Mouse (Mus musculus): ENCODE data around the gene Ppp1r13l. TPM values are rescaled to one million over a fixed set of nuclear protein-coding genes. Genes with fewer than 3 reads are reported as not detected.
A peak's percentile ranks its signal among the peaks of the same experiment; 100 is the strongest.

Gene Ppp1r13l
- 15.2 and 15.4 TPM in 2 replicates for polyA plus RNA-seq (2014; fragmentation: Nextera tagmentation; extraction: Ambion mirVana)

DNA sequence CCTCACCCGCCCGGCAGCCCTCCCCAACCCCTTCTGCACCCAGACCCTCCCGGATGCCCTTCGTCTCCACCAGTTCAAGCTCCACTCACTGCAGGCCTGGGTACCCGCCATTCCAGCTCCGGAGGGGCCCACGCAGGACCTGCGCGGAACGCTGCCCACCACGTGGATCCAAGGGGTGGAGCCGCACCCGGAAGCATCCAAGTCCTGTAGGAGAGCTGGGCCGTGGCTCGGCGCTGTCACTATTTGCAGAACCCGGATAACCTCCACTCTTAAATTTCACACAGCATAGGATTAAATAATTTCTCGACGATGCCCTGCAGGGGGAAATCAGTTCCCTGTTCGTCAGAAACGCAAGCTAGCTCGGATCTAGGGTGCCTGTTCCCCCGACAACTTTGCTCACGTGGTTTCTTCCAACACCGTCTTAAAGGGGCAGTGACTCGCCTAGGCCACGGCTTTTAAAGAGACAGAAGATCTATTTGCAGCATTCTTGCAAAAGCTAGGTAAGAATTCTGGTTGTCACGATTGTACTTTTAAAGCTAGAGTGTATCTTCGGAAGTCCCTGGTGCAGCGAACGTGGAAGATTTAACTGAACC is at the start of gene Ppp1r13l, which contains the start of gene Cd3eap:
Gene Ppp1r13l (plus strand): TSS at position 451 of the 593 bp plus-strand sequence.
Gene Cd3eap (minus strand): TSS at position 185 of the 593 bp plus-strand sequence.
- WGBS = 1% methylated on average over 31 of the region's 31 CpGs
- peak within 1 kb of the TSS; percentile 80 for H3K4me2 ChIP-seq (ENCODE audit: low read length)
- peaks cover 33% of the 10 kb centered on the region for H3K36me3 ChIP-seq (ENCODE audit: control insufficient read depth, insufficient read depth, low read length)
- H3K27ac ChIP-seq (replicated peaks in 1 of 2; ENCODE audit: control insufficient read depth in 1 of 2, insufficient read depth in 1 of 2, low read depth in 2 of 2, low read length in 2 of 2) = peak within 1 kb of the TSS; percentile 55 to 92
- no peaks in the 10 kb centered on the region for H3K27me3 ChIP-seq (ENCODE audit: control insufficient read depth, insufficient read depth, low read length)
- H3K9me3 ChIP-seq (ENCODE audit: control insufficient read depth, low read length) = no peaks in the 10 kb centered on the region
- no peak; the same call in 1 of the 2 replicates for ATAC-seq (ENCODE audit: insufficient number of reproducible peaks, insufficient read depth, low FRiP score, low read depth)
- H3K4me3 ChIP-seq (ENCODE audit: control insufficient read depth in 1 of 2, insufficient read depth in 1 of 2, low read depth in 1 of 2, low read length in 2 of 2) = peak within 1 kb of the TSS; percentile 56 to 65
- H3K9ac ChIP-seq (ENCODE audit: low read length) = peak within 1 kb of the TSS; percentile 74
- peaks cover 24 to 43% of the 10 kb centered on the region in 2 experiments for H3K4me1 ChIP-seq (ENCODE audit: control insufficient read depth in 2 of 2, insufficient read depth in 2 of 2, low read length in 2 of 2)

- peak within 1 kb of the TSS in 1 of 2 experiments; percentile 78; a peak in 1 of 4 replicates for H3K27ac ChIP-seq (replicated peaks in 1 of 2; ENCODE audit: control insufficient read depth in 1 of 2, insufficient read depth in 1 of 2, low read depth in 2 of 2, low read length in 2 of 2)
- peak; percentile 77 for ATAC-seq (ENCODE audit: insufficient number of reproducible peaks, insufficient read depth, low FRiP score, low read depth)
- H3K36me3 ChIP-seq (ENCODE audit: control insufficient read depth, insufficient read depth, low read length) = no peaks in the 10 kb centered on the region
- peak within 1 kb of the TSS; percentile 60 to 69 for H3K4me3 ChIP-seq (ENCODE audit: control insufficient read depth in 1 of 2, insufficient read depth in 1 of 2, low read depth in 1 of 2, low read length in 2 of 2)
- peak within 1 kb of the TSS; percentile 73 for H3K9ac ChIP-seq (ENCODE audit: low read length)
- peaks cover 8 to 20% of the 10 kb centered on the region in 2 experiments for H3K4me1 ChIP-seq (ENCODE audit: control insufficient read depth in 2 of 2, insufficient read depth in 2 of 2, low read length in 2 of 2)
- under 1% methylated on average over 48 of the region's 49 CpGs for WGBS
- H3K9me3 ChIP-seq (ENCODE audit: control insufficient read depth, low read length) = no peaks in the 10 kb centered on the region
- H3K4me2 ChIP-seq (ENCODE audit: low read length) = peak within 1 kb of the TSS; percentile 99
- peaks cover 20% of the 10 kb centered on the region for H3K27me3 ChIP-seq (ENCODE audit: control insufficient read depth, insufficient read depth, low read length)
These were observed 49.5 kb upstream of the Ppp1r13l start, which contains the start of gene Fosb for GRCm38 (mm10) chr7:19309884-19310641. Fosb (minus strand) TSS chr7:19310051.

DNA sequence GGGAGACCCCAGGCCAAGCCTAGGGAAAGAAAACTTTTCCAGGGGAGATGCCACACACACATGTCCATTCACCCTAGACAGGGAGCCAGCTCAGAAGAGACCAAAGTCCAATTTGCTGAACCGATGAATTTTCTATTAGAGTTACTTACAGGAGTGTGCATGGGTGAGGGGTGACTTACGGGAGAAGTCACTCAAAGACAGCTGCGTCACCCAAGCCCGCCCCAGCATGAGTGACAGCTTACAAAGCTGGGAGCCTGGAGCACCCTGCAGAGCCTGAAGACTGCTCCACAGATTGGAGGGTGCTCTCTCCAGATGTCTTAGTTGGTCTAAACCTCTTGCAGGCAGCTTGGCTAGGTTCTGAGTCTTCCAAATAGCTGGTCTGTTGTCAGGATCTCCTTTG is 47.6 kb upstream of the Ppp1r13l start:
- 38% methylated on average over 4 of the region's 4 CpGs for WGBS
- Histone ChIP-seq H3K9me3 (ENCODE audit: control insufficient read depth, low read length) (no peaks in the 10 kb centered on the region), H3K36me3 (ENCODE audit: control insufficient read depth, insufficient read depth, low read length) (no peaks in the 10 kb centered on the region), H3K9ac (ENCODE audit: low read length) (no peak overlapping the region), H3K4me2 (ENCODE audit: low read length) (no peak overlapping the region), H3K4me3 (ENCODE audit: control insufficient read depth in 1 of 2, insufficient read depth in 1 of 2, low read depth in 1 of 2, low read length in 2 of 2) (no peak overlapping the region), H3K27me3 (ENCODE audit: control insufficient read depth, insufficient read depth, low read length) (peaks cover under 1% of the 10 kb centered on the region), H3K4me1 (ENCODE audit: control insufficient read depth in 2 of 2, insufficient read depth in 2 of 2, low read length in 2 of 2) (peaks cover 10 to 18% of the 10 kb centered on the region in 2 experiments), H3K27ac (replicated peaks in 1 of 2; ENCODE audit: control insufficient read depth in 1 of 2, insufficient read depth in 1 of 2, low read depth in 2 of 2, low read length in 2 of 2) (no peak overlapping the region)
- no peak for ATAC-seq (ENCODE audit: insufficient number of reproducible peaks, insufficient read depth, low FRiP score, low read depth)

GRCm38 (mm10) chr7:19314033-19314432 is 45.5 kb upstream of the Ppp1r13l start:
- H3K36me3 ChIP-seq (ENCODE audit: control insufficient read depth, insufficient read depth, low read length) = no peaks in the 10 kb centered on the region
- peaks cover 7 to 13% of the 10 kb centered on the region in 2 experiments for H3K4me1 ChIP-seq (ENCODE audit: control insufficient read depth in 2 of 2, insufficient read depth in 2 of 2, low read length in 2 of 2)
- H3K9me3 ChIP-seq (ENCODE audit: control insufficient read depth, low read length) = no peaks in the 10 kb centered on the region
- WGBS = 41% methylated on average over 5 of the region's 5 CpGs
- H3K27me3 ChIP-seq (ENCODE audit: control insufficient read depth, insufficient read depth, low read length) = no peaks in the 10 kb centered on the region
- ATAC-seq (ENCODE audit: insufficient number of reproducible peaks, insufficient read depth, low FRiP score, low read depth) = no peak
- no peak overlapping the region for H3K27ac ChIP-seq (replicated peaks in 1 of 2; ENCODE audit: control insufficient read depth in 1 of 2, insufficient read depth in 1 of 2, low read depth in 2 of 2, low read length in 2 of 2)
- H3K4me2 ChIP-seq (ENCODE audit: low read length) = no peak overlapping the region
- no peak overlapping the region for H3K9ac ChIP-seq (ENCODE audit: low read length)
- H3K4me3 ChIP-seq (ENCODE audit: control insufficient read depth in 1 of 2, insufficient read depth in 1 of 2, low read depth in 1 of 2, low read length in 2 of 2) = no peak overlapping the region

GRCm38 (mm10) chr7:19316451-19317161 is 42.9 kb upstream of the Ppp1r13l start:
- no peaks in the 10 kb centered on the region for H3K27me3 ChIP-seq (ENCODE audit: control insufficient read depth, insufficient read depth, low read length)
- 50% methylated on average over 14 of the region's 14 CpGs for WGBS
- peak overlapping the region; percentile 11; the same call in 1 of the 2 replicates for H3K9ac ChIP-seq (ENCODE audit: low read length)
- peak overlapping the region; percentile 14 to 16; a peak in 2 of 4 replicates for H3K27ac ChIP-seq (replicated peaks in 1 of 2; ENCODE audit: control insufficient read depth in 1 of 2, insufficient read depth in 1 of 2, low read depth in 2 of 2, low read length in 2 of 2)
- no peak overlapping the region for H3K4me3 ChIP-seq (ENCODE audit: control insufficient read depth in 1 of 2, insufficient read depth in 1 of 2, low read depth in 1 of 2, low read length in 2 of 2)
- peaks cover 13 to 14% of the 10 kb centered on the region in 2 experiments for H3K4me1 ChIP-seq (ENCODE audit: control insufficient read depth in 2 of 2, insufficient read depth in 2 of 2, low read length in 2 of 2)
- no peak for ATAC-seq (ENCODE audit: insufficient number of reproducible peaks, insufficient read depth, low FRiP score, low read depth)
- H3K36me3 ChIP-seq (ENCODE audit: control insufficient read depth, insufficient read depth, low read length) = no peaks in the 10 kb centered on the region
- H3K4me2 ChIP-seq (ENCODE audit: low read length) = no peak overlapping the region
- H3K9me3 ChIP-seq (ENCODE audit: control insufficient read depth, low read length) = no peaks in the 10 kb centered on the region

DNA sequence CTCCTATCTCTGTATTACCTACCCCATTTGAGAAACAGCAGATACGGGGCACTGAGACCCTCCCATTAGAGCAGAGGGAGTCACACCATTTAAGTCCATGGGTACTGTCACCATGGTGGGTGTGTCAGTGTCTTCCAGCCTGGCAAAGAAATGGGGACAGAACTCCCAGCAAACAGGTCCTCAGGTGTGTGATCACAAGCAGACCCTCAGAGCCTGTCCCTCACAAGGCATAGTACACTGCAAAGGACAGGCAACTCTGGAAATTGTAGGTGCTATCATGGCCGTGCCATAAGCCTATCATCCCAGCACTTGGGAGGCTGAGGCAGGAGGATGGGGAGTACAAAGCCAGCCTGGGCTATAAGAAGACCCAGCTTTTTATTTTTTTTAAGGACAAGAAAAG is 41.3 kb upstream of the Ppp1r13l start:
- no peaks in the 10 kb centered on the region for H3K27me3 ChIP-seq (ENCODE audit: control insufficient read depth, insufficient read depth, low read length)
- H3K9me3 ChIP-seq (ENCODE audit: control insufficient read depth, low read length) = no peaks in the 10 kb centered on the region
- 68% methylated on average over 2 of the region's 2 CpGs for WGBS
- H3K27ac ChIP-seq (replicated peaks in 1 of 2; ENCODE audit: control insufficient read depth in 1 of 2, insufficient read depth in 1 of 2, low read depth in 2 of 2, low read length in 2 of 2) = no peak overlapping the region
- peaks cover 14 to 17% of the 10 kb centered on the region in 2 experiments for H3K4me1 ChIP-seq (ENCODE audit: control insufficient read depth in 2 of 2, insufficient read depth in 2 of 2, low read length in 2 of 2)
- no peak overlapping the region for H3K9ac ChIP-seq (ENCODE audit: low read length)
- no peak overlapping the region for H3K4me2 ChIP-seq (ENCODE audit: low read length)
- no peak for ATAC-seq (ENCODE audit: insufficient number of reproducible peaks, insufficient read depth, low FRiP score, low read depth)
- H3K4me3 ChIP-seq (ENCODE audit: control insufficient read depth in 1 of 2, insufficient read depth in 1 of 2, low read depth in 1 of 2, low read length in 2 of 2) = no peak overlapping the region
- no peaks in the 10 kb centered on the region for H3K36me3 ChIP-seq (ENCODE audit: control insufficient read depth, insufficient read depth, low read length)

DNA sequence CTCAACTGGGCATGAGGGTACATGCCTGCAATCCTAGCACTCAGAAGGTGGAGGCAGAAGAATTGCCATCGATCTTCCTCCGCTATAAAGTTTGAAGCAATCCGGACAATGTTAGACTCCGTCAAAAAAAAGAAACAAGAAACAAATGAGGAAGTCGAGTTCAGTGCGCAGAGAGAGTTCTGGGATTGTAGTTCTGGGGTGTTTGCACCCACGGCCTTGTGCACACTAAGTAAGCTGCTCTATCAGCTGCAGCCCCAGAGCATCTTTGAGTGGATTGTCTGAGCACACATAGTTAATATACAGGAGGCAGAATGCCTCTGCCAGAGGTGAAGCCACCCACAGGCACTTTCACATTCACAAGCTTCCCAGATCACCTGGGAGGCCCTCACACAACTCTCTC is 40.9 kb upstream of the Ppp1r13l start:
- H3K9ac ChIP-seq (ENCODE audit: low read length) = no peak overlapping the region
- no peaks in the 10 kb centered on the region for H3K9me3 ChIP-seq (ENCODE audit: control insufficient read depth, low read length)
- no peak overlapping the region for H3K4me3 ChIP-seq (ENCODE audit: control insufficient read depth in 1 of 2, insufficient read depth in 1 of 2, low read depth in 1 of 2, low read length in 2 of 2)
- peaks cover 14 to 17% of the 10 kb centered on the region in 2 experiments for H3K4me1 ChIP-seq (ENCODE audit: control insufficient read depth in 2 of 2, insufficient read depth in 2 of 2, low read length in 2 of 2)
- H3K36me3 ChIP-seq (ENCODE audit: control insufficient read depth, insufficient read depth, low read length) = no peaks in the 10 kb centered on the region
- H3K27ac ChIP-seq (replicated peaks in 1 of 2; ENCODE audit: control insufficient read depth in 1 of 2, insufficient read depth in 1 of 2, low read depth in 2 of 2, low read length in 2 of 2) = no peak overlapping the region
- WGBS = 79% methylated on average over 7 of the region's 7 CpGs
- H3K4me2 ChIP-seq (ENCODE audit: low read length) = no peak overlapping the region
- ATAC-seq (ENCODE audit: insufficient number of reproducible peaks, insufficient read depth, low FRiP score, low read depth) = no peak
- H3K27me3 ChIP-seq (ENCODE audit: control insufficient read depth, insufficient read depth, low read length) = no peaks in the 10 kb centered on the region
